Mouse (Mus musculus) MEL (cell line): Measurements from ENCODE around the gene Abca3. TPM values are rescaled to one million over a fixed set of nuclear protein-coding genes. Genes with fewer than 3 reads are reported as not detected.

Source experiments
- DNase-seq: peaks from one replicate; pipeline ENCODE4 v3.0.0; 2011; ENCODE audit warnings: low read depth, low spot score
- H3K27ac ChIP-seq: 2 replicates; pipeline ENCODE4 v1.5.1; 2012; ENCODE audit warnings: low read depth, mild to moderate bottlenecking, control low read depth, low read length, moderate library complexity; ENCODE audit not compliant: control insufficient read depth
- H3K27me3 ChIP-seq, 2 experiments: fragments of 150-350 bp in 1 of 2; sonication (generic) in 1 of 2; 2 replicates each; pipeline ENCODE4 v1.6.1; 2012; ENCODE audit warnings: low read length in 2 of 2, mild to moderate bottlenecking in 2 of 2, improper control_type of control experiment in 1 of 2, moderate library complexity in 1 of 2; ENCODE audit not compliant: insufficient read depth in 2 of 2, control insufficient read depth in 1 of 2
- H3K36me3 ChIP-seq, 2 experiments: 2 replicates each; pipeline ENCODE4 v1.6.1; 2012 to 2014; ENCODE audit warnings: low read length in 2 of 2, improper control_type of control experiment in 1 of 2, inconsistent platforms in 1 of 2, mild to moderate bottlenecking in 1 of 2; ENCODE audit not compliant: insufficient read depth in 2 of 2, control insufficient read depth in 1 of 2
- H3K4me1 ChIP-seq, 2 experiments: fragments of 150-350 bp in 1 of 2; sonication (generic) in 1 of 2; 2 replicates each; pipeline ENCODE4 v1.6.1; 2012; ENCODE audit warnings: low read length in 2 of 2, improper control_type of control experiment in 1 of 2, mild to moderate bottlenecking in 1 of 2; ENCODE audit not compliant: insufficient read depth in 2 of 2, control insufficient read depth in 1 of 2
- H3K4me3 ChIP-seq, 2 experiments: fragments of 150-350 bp in 1 of 2; sonication (generic) in 1 of 2; 2 replicates each; pipeline ENCODE4 v1.5.1; 2012; ENCODE audit warnings: low read depth in 2 of 2, low read length in 2 of 2, mild to moderate bottlenecking in 2 of 2, moderate library complexity in 2 of 2, control low read depth in 1 of 2, improper control_type of control experiment in 1 of 2; ENCODE audit not compliant: control insufficient read depth in 1 of 2, insufficient read depth in 1 of 2
- H3K79me2 ChIP-seq: 2 replicates; pipeline ENCODE4 v1.6.1; 2012; ENCODE audit warnings: mild to moderate bottlenecking, low read length, moderate library complexity; ENCODE audit not compliant: control insufficient read depth, poor library complexity, insufficient read depth
- H3K9ac ChIP-seq: 2 replicates; pipeline ENCODE4 v1.6.1; 2012; ENCODE audit warnings: low read depth, mild to moderate bottlenecking, control low read depth, low read length, moderate library complexity; ENCODE audit not compliant: control insufficient read depth, poor library complexity, severe bottlenecking
- H3K9me3 ChIP-seq: fragments of 150-350 bp; sonication (generic); replicated peaks from 2 replicates; pipeline ENCODE4 v1.6.1; 2012; ENCODE audit warnings: mild to moderate bottlenecking, low read length, improper control_type of control experiment, moderate library complexity; ENCODE audit not compliant: insufficient read depth
- BHLHE40 ChIP-seq: IDR thresholded peaks from 2 replicates; pipeline ENCODE4 v1.6.1; 2012; ENCODE audit warnings: low read depth, mild to moderate bottlenecking, inconsistent platforms, low read length, improper control_type of control experiment, borderline replicate concordance
- CHD1 ChIP-seq: IDR thresholded peaks from 2 replicates; pipeline ENCODE4 v1.6.1; 2012; ENCODE audit warnings: low read depth, mild to moderate bottlenecking, inconsistent platforms, low read length, improper control_type of control experiment
- E2F4 ChIP-seq: IDR thresholded peaks from 2 replicates; pipeline ENCODE4 v1.6.1; 2011; ENCODE audit warnings: low read depth, low read length, improper control_type of control experiment, borderline replicate concordance
- GATA1 ChIP-seq: IDR thresholded peaks from 2 replicates; pipeline ENCODE4 v1.6.1; 2011; ENCODE audit warnings: low read depth, low read length, improper control_type of control experiment
- JUND ChIP-seq: IDR thresholded peaks from 2 replicates; pipeline ENCODE4 v1.6.1; 2011; ENCODE audit warnings: low read depth, mild to moderate bottlenecking, improper control_type of control experiment, low read length
- MAZ ChIP-seq: IDR thresholded peaks from 2 replicates; pipeline ENCODE4 v1.6.1; 2012; ENCODE audit warnings: low read depth, mild to moderate bottlenecking, inconsistent platforms, low read length, improper control_type of control experiment
- MEF2A ChIP-seq: IDR thresholded peaks from 2 replicates; pipeline ENCODE4 v1.6.1; 2014; ENCODE audit warnings: low read depth, mild to moderate bottlenecking, inconsistent platforms, low read length, improper control_type of control experiment; ENCODE audit not compliant: poor library complexity, insufficient replicate concordance, severe bottlenecking; ENCODE audit errors: extremely low read depth
- MYC ChIP-seq: IDR thresholded peaks from 2 replicates; pipeline ENCODE4 v1.6.1; 2011; ENCODE audit warnings: low read depth, mild to moderate bottlenecking, low read length, improper control_type of control experiment, moderate library complexity
- NELFE ChIP-seq: IDR thresholded peaks from 2 replicates; pipeline ENCODE4 v1.6.1; 2011; ENCODE audit warnings: low read depth, low read length, improper control_type of control experiment
- POLR2A ChIP-seq, 2 experiments: IDR thresholded peaks; 2 replicates each; pipeline ENCODE4 v1.6.1; 2011 to 2012; ENCODE audit warnings: low read length in 2 of 2, mild to moderate bottlenecking in 2 of 2, control low read depth in 1 of 2, improper control_type of control experiment in 1 of 2, low read depth in 1 of 2, moderate library complexity in 1 of 2; ENCODE audit not compliant: control insufficient read depth in 1 of 2, insufficient read depth in 1 of 2, poor library complexity in 1 of 2
- POLR2AphosphoS5 ChIP-seq: IDR thresholded peaks from 2 replicates; pipeline ENCODE4 v1.6.1; 2012; ENCODE audit warnings: low read depth, borderline replicate concordance, mild to moderate bottlenecking, inconsistent platforms, low read length, moderate library complexity, mixed read lengths
- SIN3A ChIP-seq: IDR thresholded peaks from 2 replicates; pipeline ENCODE4 v1.6.1; 2012; ENCODE audit warnings: low read length, improper control_type of control experiment, inconsistent platforms
- SMC3 ChIP-seq: IDR thresholded peaks from 2 replicates; pipeline ENCODE4 v1.6.1; 2011; ENCODE audit warnings: low read depth, low read length, improper control_type of control experiment
- TAL1 ChIP-seq: IDR thresholded peaks from 2 replicates; pipeline ENCODE4 v1.6.1; 2012; ENCODE audit warnings: mild to moderate bottlenecking, inconsistent platforms, low read length, moderate library complexity, mixed read lengths
- TBP ChIP-seq: IDR thresholded peaks from 2 replicates; pipeline ENCODE4 v1.8.0; 2011; ENCODE audit warnings: low read depth, low read length, improper control_type of control experiment
- UBTF ChIP-seq: IDR thresholded peaks from 2 replicates; pipeline ENCODE4 v1.6.1; 2012; ENCODE audit warnings: low read depth, mild to moderate bottlenecking, inconsistent platforms, low read length, improper control_type of control experiment, moderate library complexity, borderline replicate concordance; ENCODE audit not compliant: insufficient read depth
- USF1 ChIP-seq: IDR thresholded peaks from 2 replicates; pipeline ENCODE4 v1.6.1; 2014; ENCODE audit warnings: low read depth, mild to moderate bottlenecking, inconsistent platforms, low read length, improper control_type of control experiment, moderate library complexity
- ZKSCAN1 ChIP-seq: IDR thresholded peaks from 2 replicates; pipeline ENCODE4 v1.6.1; 2012; ENCODE audit warnings: low read depth, mild to moderate bottlenecking, inconsistent platforms, low read length, improper control_type of control experiment, moderate library complexity
- ZMIZ1 ChIP-seq: IDR thresholded peaks from 2 replicates; pipeline ENCODE4 v1.6.1; 2012; ENCODE audit warnings: low read depth, mild to moderate bottlenecking, inconsistent platforms, low read length, improper control_type of control experiment, moderate library complexity
- ZNF384 ChIP-seq: IDR thresholded peaks from 2 replicates; pipeline ENCODE4 v1.6.1; 2012; ENCODE audit warnings: low read depth, mild to moderate bottlenecking, inconsistent platforms, low read length, improper control_type of control experiment
- polyA plus RNA-seq, 2 experiments: library from polyadenylated mRNA; stranded (reverse) in 1 of 2; unstranded in 1 of 2; fragments of >175 nt in 1 of 2; fragments of >200 nt in 1 of 2; gene quantifications; 2 replicates each; pipeline versions ENCODE4 v1.2.1 to v1.2.4; 2012; ENCODE audit warnings: low replicate concordance in 2 of 2, low read depth in 1 of 2; ENCODE audit not compliant: insufficient read length in 2 of 2, insufficient read depth in 1 of 2, missing spikeins in 1 of 2
- total RNA-seq: library from RNA; depleted of rRNA; stranded (reverse); fragments of 300-350 nt; gene quantifications from 2 replicates; pipeline ENCODE4 v1.2.3, GENCODE M21; 2012

Abca3 gene
- total and polyA plus RNA-seq, 3 experiments = 32.4 to 37.1 (median 36.6) TPM

- no peak overlapping the region for H3K4me3 ChIP-seq
- peaks cover 0 to 9% of the 10 kb centered on the region in 2 experiments; a peak in 2 of 4 replicates for H3K36me3 ChIP-seq
- DNase-seq = no peak
Measured at GRCm38 (mm10) chr17:24394456-24394855, 42.7 kb downstream of the Abca3 start.

GRCm38 (mm10) chr17:24402371-24402770 lies 50.6 kb downstream of the Abca3 start:
- no peaks in the 10 kb centered on the region for H3K9me3 ChIP-seq
- no peaks in the 10 kb centered on the region for H3K27me3 ChIP-seq
- H3K36me3 ChIP-seq = peaks cover 0 to 7% of the 10 kb centered on the region in 2 experiments; a peak in 2 of 4 replicates
- DNase-seq = no peak
- no peak overlapping the region for H3K4me3 ChIP-seq
- H3K27ac ChIP-seq = no peak overlapping the region
- no peak overlapping the region for H3K9ac ChIP-seq
- H3K79me2 ChIP-seq = no peaks in the 10 kb centered on the region
- no peak for TF ChIP-seq UBTF
- no peak for TF ChIP-seq BHLHE40
- no peak for TF ChIP-seq TAL1
- no peak for TF ChIP-seq TBP
- no peak for TF ChIP-seq NELFE
- TF ChIP-seq SMC3 = no peak
- TF ChIP-seq CHD1 = no peak
- no peaks in the 10 kb centered on the region for H3K4me1 ChIP-seq

More at GRCm38 (mm10) chr17:24394456-24394855, 42.7 kb downstream of the Abca3 start:
- Histone ChIP-seq H3K27me3 (no peaks in the 10 kb centered on the region), H3K9ac (no peak overlapping the region), H3K4me1 (no peaks in the 10 kb centered on the region), H3K79me2 (no peaks in the 10 kb centered on the region), H3K27ac (no peak overlapping the region), H3K9me3 (no peaks in the 10 kb centered on the region)
- TF ChIP-seq POLR2A (IDR thresholded peaks at IDR 0.05; ENCODE audit: control insufficient read depth in 1 of 2, insufficient read depth in 1 of 2, low read depth in 1 of 2, low read length in 2 of 2, poor library complexity in 1 of 2) (no peak), ZMIZ1 (no peak), TAL1 (no peak), MEF2A (no peak), GATA1 (no peak), POLR2AphosphoS5 (no peak), JUND (no peak), SIN3A (no peak), MYC (no peak), BHLHE40 (no peak), USF1 (no peak), ZKSCAN1 (no peak), SMC3 (no peak), CHD1 (no peak), NELFE (no peak), ZNF384 (no peak), E2F4 (no peak), MAZ (no peak), UBTF (no peak)
